Mouse (Mus musculus) megakaryocyte, embryonic 14.5 days (primary cell): ENCODE results near the gene Gm13285.
"Not testable (repeated sequence)": the region's sequence is repeated elsewhere in the genome, so short reads cannot be mapped to it uniquely, and the experiment has no call there.

Experiments
- FLI1 ChIP-seq: IDR thresholded peaks from 2 replicates; pipeline ENCODE4 v1.6.1; 2012; ENCODE audit warnings: low read length, inconsistent platforms, mixed read lengths
- GATA1 ChIP-seq: IDR thresholded peaks from 3 replicates; pipeline ENCODE4 v1.6.1; 2012; ENCODE audit warnings: mixed read lengths, low read length, inconsistent platforms, borderline replicate concordance

- TF ChIP-seq GATA1, FLI1: not testable (repeated sequence)
Observed at GRCm38 (mm10) chr4:88799365-88799764, at the start of gene Gm13285.
